Mouse (Mus musculus) splenic B cell, adult 2 months (primary cell): ENCODE measurements at regions not wholly inside any gene's neighbourhood (a gene's known extent, or its start where the extent isn't known, plus 50 kb on each side); places are given as distances from the start of the nearest gene placed in this dataset.
"Not testable (repeated sequence)": the region's sequence is repeated elsewhere in the genome, so short reads cannot be mapped to it uniquely, and the experiment has no call there.

ENCODE experiments used
- DNase-seq: peaks from one replicate; pipeline ENCODE4 v3.0.0-alpha.2; 2011; ENCODE audit warnings: low read depth, low spot score
- H3K27me3 ChIP-seq: 2 replicates; pipeline ENCODE4 v1.6.1; 2012; ENCODE audit warnings: mild to moderate bottlenecking, low read length, moderate library complexity, mixed read lengths; ENCODE audit not compliant: control insufficient read depth, poor library complexity, insufficient read depth, severe bottlenecking
- H3K36me3 ChIP-seq: 2 replicates; pipeline ENCODE4 v1.6.1; 2012; ENCODE audit warnings: mild to moderate bottlenecking, low read length, moderate library complexity, mixed read lengths; ENCODE audit not compliant: control insufficient read depth, poor library complexity, insufficient read depth, severe bottlenecking

DNA sequence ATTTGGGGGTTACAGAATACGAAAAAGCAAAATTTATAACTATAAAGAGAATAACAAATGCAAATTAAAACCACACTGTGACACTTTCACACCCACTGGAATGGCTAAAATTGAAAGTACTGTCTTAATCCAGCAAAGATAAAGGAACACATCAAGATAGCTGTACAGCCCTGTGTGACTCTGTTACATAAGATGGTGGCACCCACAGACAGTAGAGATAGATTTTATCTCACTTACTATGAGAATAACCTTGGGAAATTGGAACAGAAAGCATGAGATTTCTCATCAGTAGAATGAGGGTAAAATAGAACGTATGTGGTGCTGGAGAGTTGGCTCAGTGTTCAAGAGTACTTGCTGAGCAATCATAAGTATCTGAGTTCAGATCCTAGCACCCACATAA lies 276.1 kb downstream of the Fam198b start:
- H3K27me3 ChIP-seq = no peaks in the 10 kb centered on the region
- DNase-seq = no peak
- no peaks in the 10 kb centered on the region for H3K36me3 ChIP-seq

DNA sequence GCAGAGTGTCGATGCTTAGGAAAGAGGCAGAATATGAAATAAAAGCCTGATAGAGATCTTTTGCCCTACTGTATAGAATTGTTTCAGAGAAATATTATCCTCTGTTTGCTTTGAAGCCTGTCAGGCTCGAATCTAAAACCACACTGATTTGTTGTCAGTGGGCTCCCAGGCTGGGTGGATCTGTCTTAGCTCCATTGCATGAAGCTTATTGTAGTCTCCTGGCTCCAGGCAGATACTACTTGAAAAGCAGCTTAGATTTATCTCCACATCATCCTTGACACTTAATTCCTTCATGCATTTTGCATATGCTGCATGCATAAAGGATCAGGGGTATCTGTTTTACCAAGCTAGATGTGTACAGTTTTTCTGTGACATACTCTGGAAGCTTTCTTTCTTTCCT lies 297.4 kb downstream of the Fam198b start:
- Histone ChIP-seq H3K36me3 (no peaks in the 10 kb centered on the region), H3K27me3 (no peaks in the 10 kb centered on the region)
- DNase-seq = no peak

- DNase-seq, H3K36me3 ChIP-seq: not testable (repeated sequence)
These were observed 297.8 kb downstream of the Fam198b start for GRCm38 (mm10) chr3:80182161-80182560.

DNA sequence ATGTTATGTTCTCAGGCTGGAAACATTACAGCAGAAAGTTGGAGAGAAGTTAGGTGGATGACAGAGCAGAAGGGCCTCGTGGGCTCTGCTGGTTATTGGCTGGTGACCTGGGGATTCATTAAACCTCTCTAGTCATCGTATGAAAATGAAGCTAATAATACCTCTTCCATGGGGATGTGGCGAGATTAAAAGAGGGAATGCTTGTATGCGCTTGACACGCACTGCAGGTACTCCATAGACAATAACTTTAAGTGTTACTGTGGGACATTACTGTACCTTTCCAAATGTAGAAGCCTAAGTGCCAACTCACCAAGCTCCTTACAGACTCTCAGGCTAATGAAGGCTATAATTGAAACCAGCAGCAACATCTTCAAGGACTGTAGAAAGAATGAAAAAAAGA lies 303.1 kb downstream of the Fam198b start:
- no peaks in the 10 kb centered on the region for H3K36me3 ChIP-seq
- no peak for DNase-seq
- H3K27me3 ChIP-seq = no peaks in the 10 kb centered on the region

More at GRCm38 (mm10) chr3:80182161-80182560, 297.8 kb downstream of the Fam198b start:
- not testable (repeated sequence) for H3K27me3 ChIP-seq

DNA sequence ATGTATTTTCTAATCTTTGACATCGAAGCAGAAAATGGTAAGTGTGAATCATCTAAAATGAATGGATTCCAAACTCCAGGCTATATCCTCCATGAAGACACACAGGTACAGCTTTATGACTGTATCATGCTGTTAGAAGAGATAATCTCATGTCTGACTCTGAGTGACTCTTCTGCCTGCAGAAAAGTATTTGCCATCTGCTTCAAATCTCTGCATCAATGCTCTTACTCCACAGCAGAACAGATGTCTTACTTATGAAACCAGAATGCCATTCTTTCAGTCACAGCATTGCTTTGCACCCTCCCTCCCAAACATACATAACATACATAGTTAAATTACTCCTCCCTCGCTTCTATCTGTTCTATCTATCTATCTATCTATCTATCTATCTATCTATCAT lies 316.6 kb downstream of the Fam198b start:
- no peak for DNase-seq
- Histone ChIP-seq H3K27me3 (no peaks in the 10 kb centered on the region), H3K36me3 (no peaks in the 10 kb centered on the region)

DNA sequence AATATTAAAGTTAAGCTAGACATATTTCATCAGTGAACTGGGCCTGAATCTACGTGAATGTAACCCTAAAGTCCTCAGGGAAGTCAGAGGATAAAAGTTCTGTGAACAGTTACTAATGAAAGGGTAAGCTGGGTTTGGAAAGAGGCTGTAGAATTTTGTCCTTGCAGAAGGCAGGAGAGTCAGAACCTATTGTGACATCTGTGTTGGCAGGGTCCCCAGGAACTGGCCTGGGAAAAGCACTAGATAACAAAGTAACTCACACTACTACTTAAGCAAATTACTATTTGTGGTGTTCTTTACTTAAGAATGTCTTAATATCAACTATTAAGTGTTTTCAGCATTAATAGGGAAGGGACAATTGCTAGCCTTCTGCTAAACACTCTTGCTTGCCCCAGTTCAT lies 320.5 kb downstream of the Fam198b start:
- Histone ChIP-seq H3K27me3 (no peaks in the 10 kb centered on the region), H3K36me3 (no peaks in the 10 kb centered on the region)
- DNase-seq = no peak

- Histone ChIP-seq H3K36me3 (no peaks in the 10 kb centered on the region), H3K27me3 (no peaks in the 10 kb centered on the region)
- DNase-seq = no peak
These were observed 321.0 kb downstream of the Fam198b start for GRCm38 (mm10) chr3:80205351-80205750.

- no peaks in the 10 kb centered on the region for H3K36me3 ChIP-seq
- no peak for DNase-seq
- H3K27me3 ChIP-seq = no peaks in the 10 kb centered on the region
These were observed 322.7 kb downstream of the Fam198b start for GRCm38 (mm10) chr3:80207022-80207421.

DNA sequence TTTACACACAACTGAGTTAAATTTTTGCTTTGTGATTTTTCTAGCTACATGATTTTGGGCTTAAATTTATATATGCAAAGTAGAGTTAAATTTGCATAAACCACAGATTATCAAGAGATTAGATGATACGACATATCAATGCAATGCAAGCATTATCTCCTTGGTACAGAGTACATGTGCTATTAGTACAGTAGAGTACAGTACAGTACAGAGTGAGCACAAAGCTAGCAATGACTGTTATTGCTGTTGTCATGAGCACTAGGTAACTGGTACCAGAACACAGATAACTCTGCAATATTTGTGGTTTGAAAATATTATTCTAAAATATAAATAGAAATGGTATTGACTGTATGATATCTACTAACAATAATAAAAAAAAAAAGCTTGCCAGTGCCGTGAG lies 323.7 kb downstream of the Fam198b start:
- no peak for DNase-seq
- no peaks in the 10 kb centered on the region for H3K27me3 ChIP-seq
- no peaks in the 10 kb centered on the region for H3K36me3 ChIP-seq

DNA sequence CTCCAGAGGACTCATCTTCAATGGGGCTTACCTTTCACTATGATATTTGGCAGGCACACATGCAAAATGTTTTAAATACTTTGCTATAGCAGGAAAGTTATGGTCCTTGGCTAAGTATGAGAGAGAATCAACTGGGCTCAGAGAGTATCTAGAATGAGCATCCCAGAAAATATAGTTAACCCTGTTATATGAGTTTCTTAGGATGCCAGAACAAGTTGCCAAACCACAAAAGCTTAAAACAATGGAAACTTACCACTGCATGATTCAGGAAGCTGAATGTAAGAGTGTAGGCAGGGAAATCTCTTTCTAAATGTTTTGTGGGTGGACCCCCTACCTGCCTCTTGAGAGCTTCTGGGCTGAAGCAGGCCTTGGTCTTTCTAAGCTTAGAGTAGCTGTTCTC lies 325.3 kb downstream of the Fam198b start:
- Histone ChIP-seq H3K36me3 (no peaks in the 10 kb centered on the region), H3K27me3 (no peaks in the 10 kb centered on the region)
- no peak for DNase-seq

- H3K36me3 ChIP-seq = no peaks in the 10 kb centered on the region
- no peak for DNase-seq
- H3K27me3 ChIP-seq = no peaks in the 10 kb centered on the region
These were observed 327.2 kb downstream of the Fam198b start for GRCm38 (mm10) chr3:80211323-80212109.

DNA sequence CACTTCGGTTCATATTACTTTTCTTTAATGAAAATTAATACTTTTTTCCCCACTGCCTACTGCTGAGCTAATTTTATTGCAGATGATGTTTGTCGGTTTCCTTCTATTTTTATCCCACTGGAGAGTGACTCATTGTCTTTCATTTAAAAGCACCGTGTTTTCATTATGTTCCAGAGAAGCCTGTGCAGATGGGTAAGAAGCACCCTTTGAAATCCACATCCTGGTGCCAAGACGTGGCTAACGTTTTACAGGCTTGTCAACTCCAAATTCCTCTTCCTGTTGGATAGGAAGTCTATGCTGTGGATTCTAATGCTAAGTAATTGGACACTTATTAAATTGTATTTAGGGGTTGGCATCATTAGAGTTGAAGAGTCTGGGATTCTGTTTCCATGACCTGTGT lies 364.3 kb downstream of the Fam198b start:
- H3K36me3 ChIP-seq = no peaks in the 10 kb centered on the region
- DNase-seq = no peak
- H3K27me3 ChIP-seq = no peaks in the 10 kb centered on the region; the same call in 1 of the 2 replicates

GRCm38 (mm10) chr3:80249974-80250373 lies 365.6 kb downstream of the Fam198b start:
- Histone ChIP-seq H3K27me3 (no peaks in the 10 kb centered on the region), H3K36me3 (no peaks in the 10 kb centered on the region)
- DNase-seq = no peak

GRCm38 (mm10) chr3:80255304-80255703 lies 371.0 kb downstream of the Fam198b start:
- no peak for DNase-seq
- no peaks in the 10 kb centered on the region for H3K36me3 ChIP-seq
- no peaks in the 10 kb centered on the region for H3K27me3 ChIP-seq

DNA sequence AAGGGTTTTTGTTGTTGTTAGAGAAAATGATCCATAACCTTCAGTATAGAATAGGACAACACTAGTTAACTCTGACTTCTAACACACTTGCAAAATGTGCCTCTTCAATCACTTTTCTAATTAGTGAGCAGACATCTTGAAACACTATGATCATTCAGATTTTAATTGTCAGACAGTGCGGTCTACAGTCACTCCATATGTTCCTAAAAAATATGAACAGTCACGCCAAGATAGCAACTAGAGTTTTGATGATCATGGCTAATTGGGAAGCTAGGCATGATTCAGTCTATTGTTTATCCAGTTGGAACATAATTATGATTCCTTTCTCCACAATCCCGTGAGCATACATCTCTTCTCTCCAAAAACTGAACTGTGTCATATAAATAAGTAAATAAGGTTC lies 372.1 kb downstream of the Fam198b start:
- H3K36me3 ChIP-seq = no peaks in the 10 kb centered on the region
- DNase-seq = no peak

DNA sequence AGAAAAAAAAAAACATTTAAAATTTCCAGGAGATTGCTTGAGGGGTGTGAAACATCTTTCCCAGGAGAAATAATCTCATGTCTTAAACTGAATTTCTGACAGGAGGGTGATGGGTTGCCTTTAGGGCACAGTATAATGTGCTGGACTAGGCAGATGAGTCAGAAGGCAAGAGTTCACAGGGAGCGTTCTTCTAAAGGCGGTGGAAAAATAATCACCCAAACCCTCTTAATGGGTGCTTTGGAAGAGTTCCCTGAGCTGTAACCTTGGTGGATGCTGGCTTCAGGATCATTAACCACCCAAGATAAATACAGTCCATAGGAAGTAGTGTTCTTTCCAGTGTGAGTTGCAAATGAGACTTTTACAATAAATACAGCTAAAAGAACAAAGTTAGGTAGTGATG lies 378.8 kb downstream of the Fam198b start:
- Histone ChIP-seq H3K27me3 (no peaks in the 10 kb centered on the region), H3K36me3 (no peaks in the 10 kb centered on the region)
- no peak for DNase-seq

More for the DNA sequence above, 372.1 kb downstream of the Fam198b start:
- no peaks in the 10 kb centered on the region for H3K27me3 ChIP-seq
